Mouse (Mus musculus) midbrain, postnatal 0 days (tissue): Measurements from ENCODE around the gene Adam4. TPM values are rescaled to one million over a fixed set of nuclear protein-coding genes. Genes with fewer than 3 reads are reported as not detected.
"Not testable (repeated sequence)": the region's sequence is repeated elsewhere in the genome, so short reads cannot be mapped to it uniquely, and the experiment has no call there.

Experiments used
- ATAC-seq: fragments of 200-750 bp; cut with Nextera tagmentation; 2 replicates; pipeline ENCODE4 v1.8.0; 2017; ENCODE audit warnings: moderate number of reproducible peaks, mild to moderate bottlenecking, moderate TSS enrichment, moderate library complexity; ENCODE audit not compliant: low FRiP score
- DNase-seq: peaks from one replicate; pipeline ENCODE4 v3.0.0-alpha.2; 2015; ENCODE audit warnings: low spot score
- H3K27ac ChIP-seq: fragments of 300-500 bp; sonication (generic); 2 replicates; pipeline ENCODE4 v1.5.1; 2014; ENCODE audit warnings: low read depth, mild to moderate bottlenecking, low read length, mixed read lengths
- H3K27me3 ChIP-seq: fragments of 300-500 bp; sonication (generic); 2 replicates; pipeline ENCODE4 v1.6.1; 2014; ENCODE audit warnings: low read length, control low read depth, mixed read lengths; ENCODE audit not compliant: insufficient read depth
- H3K36me3 ChIP-seq: fragments of 300-500 bp; sonication (generic); 2 replicates; pipeline ENCODE4 v1.6.1; 2014; ENCODE audit warnings: low read length, control low read depth, mixed read lengths; ENCODE audit not compliant: insufficient read depth
- H3K4me1 ChIP-seq: fragments of 300-500 bp; sonication (generic); 2 replicates; pipeline ENCODE4 v1.6.1; 2014; ENCODE audit warnings: mild to moderate bottlenecking, control low read depth, antibody characterized with exemption, low read length, mixed read lengths; ENCODE audit not compliant: insufficient read depth
- H3K4me2 ChIP-seq: fragments of 300-500 bp; sonication (generic); 2 replicates; pipeline ENCODE4 v1.6.1; 2014; ENCODE audit warnings: low read depth, mild to moderate bottlenecking, low read length, mixed read lengths; ENCODE audit not compliant: poor library complexity, severe bottlenecking
- H3K4me3 ChIP-seq: fragments of 300-500 bp; sonication (generic); 2 replicates; pipeline ENCODE4 v1.5.1; 2014; ENCODE audit warnings: low read depth, mild to moderate bottlenecking, low read length, moderate library complexity
- H3K9ac ChIP-seq: fragments of 300-500 bp; sonication (generic); replicated peaks from 2 replicates; pipeline ENCODE4 v1.6.1; 2014; ENCODE audit warnings: mild to moderate bottlenecking, low read length, moderate library complexity, mixed read lengths; ENCODE audit not compliant: poor library complexity, severe bottlenecking
- H3K9me3 ChIP-seq: fragments of 300-500 bp; sonication (generic); 2 replicates; pipeline ENCODE4 v1.6.1; 2016; ENCODE audit warnings: low read length, control low read depth
- CTCF ChIP-seq: IDR thresholded peaks from 2 replicates; pipeline ENCODE4 v1.5.1; 2016; ENCODE audit warnings: antibody characterized with exemption, mild to moderate bottlenecking
- WGBS: fragments of 180-500 bp; shearing (Covaris S2); extraction: QIAGEN DNeasy Blood & Tissue Kit; methylation state at CpG from one replicate; pipeline ENCODE4 v1.1.7; 2014; 5-methylcytosine and 5-hydroxymethylcytosine counted together
- polyA plus RNA-seq: library from polyadenylated mRNA; unstranded; fragments of >200 nt; fragmentation: Nextera tagmentation; extraction: Ambion mirVana; gene quantifications from 2 replicates; pipeline ENCODE4 v1.2.1, GENCODE M21; 2015
- total RNA-seq: library from RNA; depleted of rRNA; stranded (reverse); fragments of >200 nt; gene quantifications from 2 replicates; pipeline ENCODE4 v1.2.3, GENCODE M21; 2014; rRNA removed

Adam4 gene
- 0.22 and 2.6 TPM in 2 replicates for total RNA-seq
- 0.14 TPM in 1 of 2 replicates, not detected in the other for polyA plus RNA-seq

DNA sequence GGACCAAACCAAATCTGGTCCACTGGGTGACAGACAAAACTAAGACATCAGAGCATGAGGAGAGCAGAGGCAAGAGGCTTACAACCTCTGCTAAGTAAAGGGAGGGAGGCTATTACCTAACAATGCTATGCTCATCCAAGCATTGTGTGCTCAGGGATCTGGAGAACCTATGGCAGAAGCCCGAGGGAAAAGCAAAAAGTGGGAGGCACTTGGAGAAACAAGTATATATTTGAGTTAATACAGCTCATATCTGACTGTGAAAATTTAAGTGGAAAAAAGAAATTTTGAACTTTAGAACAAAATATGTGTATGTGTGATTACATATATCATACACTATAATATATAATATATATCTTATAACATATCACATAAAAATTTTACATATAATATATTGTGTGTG is at the start of gene Adam4:
Gene Adam4, minus strand, starts transcription at position 101 of the 400 bp plus-strand sequence.
- no peaks in the 10 kb centered on the region for H3K27me3 ChIP-seq
- 93% methylated on average over 1 of the region's 1 CpGs for WGBS
- no peak for DNase-seq
- H3K9me3 ChIP-seq = peaks cover 6% of the 10 kb centered on the region; the same call in 1 of the 2 replicates
- H3K36me3 ChIP-seq = no peaks in the 10 kb centered on the region; the same call in 1 of the 2 replicates
- no peaks in the 10 kb centered on the region for H3K4me1 ChIP-seq
- no peak within 1 kb of the TSS for H3K4me3 ChIP-seq
- ATAC-seq = no peak
- no peak for TF ChIP-seq CTCF
- H3K27ac ChIP-seq = no peak within 1 kb of the TSS
- no peak within 1 kb of the TSS for H3K9ac ChIP-seq
- H3K4me2 ChIP-seq = no peak within 1 kb of the TSS

DNA sequence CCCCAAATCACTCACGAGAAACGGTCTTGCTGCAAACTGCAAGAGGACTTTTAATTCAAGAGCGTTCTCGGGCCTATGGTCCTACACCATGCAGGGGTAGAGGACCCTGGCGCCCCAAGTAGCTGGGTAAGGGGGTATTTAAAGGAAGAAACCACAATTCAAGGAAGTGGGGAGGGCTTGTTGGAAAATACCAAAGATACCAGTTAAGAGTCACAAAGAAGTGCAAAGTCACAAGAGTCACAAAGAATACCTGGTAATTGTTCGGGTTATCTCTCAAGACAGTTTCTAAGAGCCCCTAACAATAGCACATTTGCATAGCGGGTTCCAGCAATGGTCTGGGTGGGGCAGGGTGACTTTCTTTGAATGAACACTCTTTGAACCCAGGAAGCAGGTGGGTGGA is 37.3 kb upstream of the Adam4 start:
- H3K4me1 ChIP-seq, H3K27ac ChIP-seq, H3K27me3 ChIP-seq, H3K36me3 ChIP-seq, ATAC-seq, H3K4me2 ChIP-seq, H3K9me3 ChIP-seq, H3K4me3 ChIP-seq, DNase-seq, H3K9ac ChIP-seq: not testable (repeated sequence)
- 97% methylated on average over 7 of the region's 7 CpGs for WGBS

DNA sequence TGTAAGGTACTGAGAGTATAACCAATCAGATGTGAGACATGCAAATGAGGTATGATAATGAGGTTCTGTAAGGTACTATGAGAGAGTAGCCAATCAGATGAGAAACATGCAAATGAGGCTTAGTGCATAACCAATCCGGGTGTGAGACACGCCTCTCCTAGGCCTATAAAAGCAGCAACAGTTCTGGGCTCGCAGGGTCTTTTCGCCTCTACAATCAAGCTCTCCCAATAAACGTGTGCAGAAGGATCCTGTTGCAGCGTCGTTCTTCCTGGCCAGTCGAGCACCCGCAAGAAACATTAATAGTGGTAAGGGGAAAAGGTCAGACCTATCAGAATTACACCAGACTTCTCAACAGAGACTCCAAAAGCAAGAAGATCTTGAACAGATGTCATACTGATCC is 17.2 kb upstream of the Adam4 start:
- not testable (repeated sequence) for ATAC-seq, H3K4me2 ChIP-seq, DNase-seq, H3K9ac ChIP-seq, H3K9me3 ChIP-seq, H3K4me1 ChIP-seq, H3K27ac ChIP-seq, H3K36me3 ChIP-seq, H3K27me3 ChIP-seq, H3K4me3 ChIP-seq
- WGBS = 94% methylated on average over 9 of the region's 9 CpGs

GRCm38 (mm10) chr12:81434778-81435177 is 13.0 kb upstream of the Adam4 start:
- H3K4me3 ChIP-seq, ATAC-seq, H3K27me3 ChIP-seq, H3K36me3 ChIP-seq, H3K4me2 ChIP-seq, H3K27ac ChIP-seq, DNase-seq, H3K4me1 ChIP-seq, H3K9ac ChIP-seq, H3K9me3 ChIP-seq: not testable (repeated sequence)
- 99% methylated on average over 2 of the region's 2 CpGs for WGBS

DNA sequence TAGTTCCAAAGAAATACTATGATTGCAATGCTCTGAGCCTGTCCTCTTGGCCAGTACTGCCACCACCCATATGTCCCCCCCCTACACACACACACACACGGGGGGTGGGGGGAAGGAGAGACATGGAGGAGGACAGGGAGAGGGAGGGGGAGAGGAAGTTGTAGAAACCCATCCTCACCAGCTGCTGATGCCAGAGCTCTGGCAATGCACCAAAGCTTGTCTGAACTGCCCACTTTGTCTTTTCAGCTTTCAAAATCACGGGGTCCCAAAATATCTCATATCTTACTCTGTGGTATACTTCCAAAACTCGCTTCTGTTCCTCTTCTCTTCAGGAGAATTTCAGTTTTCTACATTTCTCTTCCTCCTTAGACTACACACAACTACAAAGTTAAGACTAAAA is 8.5 kb downstream of the Adam4 start:
- TF ChIP-seq CTCF = no peak
- no peak overlapping the region for H3K27ac ChIP-seq
- 87% methylated on average over 3 of the region's 3 CpGs for WGBS
- ATAC-seq = no peak
- no peak for DNase-seq
- H3K4me2 ChIP-seq = no peak overlapping the region
- H3K9ac ChIP-seq = no peak overlapping the region
- no peak overlapping the region for H3K4me3 ChIP-seq
- H3K4me1 ChIP-seq = no peaks in the 10 kb centered on the region
- H3K9me3 ChIP-seq = no peaks in the 10 kb centered on the region
- H3K27me3 ChIP-seq = no peaks in the 10 kb centered on the region
- H3K36me3 ChIP-seq = no peaks in the 10 kb centered on the region

- ATAC-seq = no peak
- Histone ChIP-seq H3K4me1 (no peaks in the 10 kb centered on the region), H3K4me2 (no peak overlapping the region), H3K27ac (no peak overlapping the region), H3K4me3 (no peak overlapping the region), H3K27me3 (no peaks in the 10 kb centered on the region), H3K9me3 (no peaks in the 10 kb centered on the region), H3K36me3 (no peaks in the 10 kb centered on the region), H3K9ac (no peak overlapping the region)
- WGBS = 90% methylated on average over 3 of the region's 3 CpGs
- TF ChIP-seq CTCF = no peak
- DNase-seq = no peak
These were observed 12.8 kb downstream of the Adam4 start for GRCm38 (mm10) chr12:81408966-81409365.
